Mouse (Mus musculus): ENCODE data around the gene Gabra3. TPM values are rescaled to one million over a fixed set of nuclear protein-coding genes. Genes with fewer than 3 reads are reported as not detected.

Gabra3 gene
- total RNA-seq (2021), result 1 to 10 TPM; 2.1 to 2.7 TPM
- long read RNA-seq, experiment 1, result 0 reads
- long read RNA-seq, experiment 2, partial matches to known transcripts, result 1 of 2 reads
- long read RNA-seq, experiment 2, other reads (novel, unspliced or antisense), result 0 of 2 reads

- no peak for DNase-seq (ENCODE audit: low spot score in 2 of 2)
These were observed at the start of gene Gabra3 for GRCm38 (mm10) chrX:72656230-72656898. Gabra3 (minus strand) TSS chrX:72656848.

GRCm38 (mm10) chrX:72655789-72656188, 859 bp downstream of the Gabra3 start:
- DNase-seq (ENCODE audit: low spot score in 2 of 2), result no peak

GRCm38 (mm10) chrX:72655381-72655780, 1.3 kb downstream of the Gabra3 start:
- no peak for DNase-seq (ENCODE audit: low spot score in 2 of 2)

DNA sequence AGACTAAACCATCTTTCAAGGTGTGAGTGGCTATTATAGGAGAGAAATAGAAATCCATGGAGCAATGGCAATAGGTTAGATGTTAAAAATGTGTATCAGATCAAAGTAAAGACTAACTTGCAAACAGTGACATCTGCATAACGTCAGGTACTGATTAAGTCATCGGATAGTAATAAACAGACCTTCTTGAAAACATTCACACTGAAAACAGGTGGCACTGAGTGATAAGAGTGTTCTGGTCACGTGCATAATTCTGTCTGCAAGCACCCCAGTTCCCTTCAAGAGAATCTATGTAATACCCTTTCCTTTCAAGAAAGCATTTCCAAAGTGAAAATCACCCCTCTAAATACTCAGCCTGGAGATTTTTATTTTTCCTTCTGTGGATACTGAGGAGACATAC, 6.0 kb downstream of the Gabra3 start:
- no peak for DNase-seq (ENCODE audit: low spot score in 2 of 2)

DNA sequence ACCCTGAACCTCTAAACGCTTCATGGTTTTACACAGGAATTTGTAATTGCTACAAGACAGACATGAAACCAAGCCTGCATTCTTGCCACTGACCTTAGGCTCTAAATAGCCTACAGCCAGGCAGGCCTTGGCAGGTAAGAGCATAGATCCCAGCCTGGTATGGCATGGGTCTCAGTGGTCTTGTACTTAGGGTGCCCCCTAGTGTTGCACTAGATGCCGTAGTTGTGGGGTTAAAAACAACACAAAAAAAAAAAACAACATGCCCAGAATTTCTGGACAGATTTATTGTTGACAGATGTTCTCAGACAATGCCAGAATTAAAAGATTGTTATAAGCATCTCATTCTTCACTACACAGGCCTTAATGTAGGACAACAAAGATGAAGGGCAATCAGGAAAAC, 12.0 kb downstream of the Gabra3 start:
- DNase-seq (ENCODE audit: low spot score in 2 of 2), result no peak

GRCm38 (mm10) chrX:72497284-72497683, 159.4 kb downstream of the Gabra3 start:
- DNase-seq (ENCODE audit: low spot score in 2 of 2), result no peak

GRCm38 (mm10) chrX:72489806-72490205, 166.8 kb downstream of the Gabra3 start:
- DNase-seq (ENCODE audit: low spot score in 2 of 2), result no peak

GRCm38 (mm10) chrX:72386758-72387157, 269.9 kb downstream of the Gabra3 start, which contains the start of gene Magea10:
Magea10 (minus strand) TSS chrX:72386858.
- no peak for DNase-seq (ENCODE audit: low spot score in 2 of 2)

Small RNA genes lying within 50 kb of the gene (microRNA-seq; reads per million reads assigned to microRNA genes)
- gene Mir105 (not detected), gene Mir767 (not detected)

Other genes starting within 250 kb of the Gabra3 start
- gene Gabrq, start 168.3 kb upstream of the Gabra3 start, total RNA-seq (2021), result under 1 TPM; 0.15 to 0.18 TPM